Mouse (Mus musculus): ENCODE results near the gene Cep131. TPM values are rescaled to one million over a fixed set of nuclear protein-coding genes. Genes with fewer than 3 reads are reported as not detected.

The Cep131 gene
- total and polyA plus RNA-seq, 3 experiments: 2.3 to 20.9 (median 10.2) TPM

GRCm38 (mm10) chr11:120064668-120065040, 22.0 kb downstream of the Cep131 start:
- in situ Hi-C loops (cut with MboI; ENCODE audit: low pct_ligation_motif_present, low pct_unique_long_range_greater_than_20kb, low sequenced_read_pairs) (no loop called here), dilution Hi-C loops (cut with MboI; ENCODE audit: extremely low pct_ligation_motif_present, extremely low pct_unique_long_range_greater_than_20kb, low sequenced_read_pairs) (no loop called here)
- Histone ChIP-seq H3K36me3 (replicated peaks in 1 of 2; ENCODE audit: control insufficient read depth in 1 of 2, insufficient read depth in 1 of 2, low read length in 1 of 2) (peaks cover 6 to 40% of the 10 kb centered on the region in 2 experiments), H3K27me3 (replicated peaks) (no peaks in the 10 kb centered on the region), H3K79me2 (replicated peaks; ENCODE audit: control insufficient read depth, extremely low read depth, insufficient read depth, poor library complexity, severe bottlenecking) (no peaks in the 10 kb centered on the region), H3K4me2 (ENCODE audit: insufficient read depth, low read depth, poor library complexity, severe bottlenecking) (no peak overlapping the region), H3K4me3 (replicated peaks in 1 of 3; ENCODE audit: low read depth in 2 of 3, low read length in 2 of 3, poor library complexity in 1 of 3) (peak overlapping the region in 1 of 3 experiments; percentile 45), H3K4me1 (ENCODE audit: control insufficient read depth in 1 of 2, insufficient read depth in 2 of 2) (peaks cover 22 to 66% of the 10 kb centered on the region in 2 experiments), H3K27ac (ENCODE audit: insufficient read depth, low read depth) (no peak overlapping the region), H3K9ac (ENCODE audit: insufficient read depth, low read depth) (no peak overlapping the region), H3K9me3 (replicated peaks; ENCODE audit: low read length) (no peaks in the 10 kb centered on the region)
- DNase-seq (ENCODE audit: extremely low read depth): no peak
- TF ChIP-seq RCOR1 (conservative IDR thresholded peaks at IDR 0.05; ENCODE audit: low read depth, low read length) (no peak), NELFE (IDR thresholded peaks at IDR 0.05; ENCODE audit: low read depth, low read length) (no peak), POLR2A (IDR thresholded peaks at IDR 0.05; ENCODE audit: low read depth, low read length) (no peak), IRF4 (IDR thresholded peaks at IDR 0.05; ENCODE audit: low read depth, low read length) (no peak), USF1 (IDR thresholded peaks at IDR 0.05; ENCODE audit: low read depth, low read length) (no peak), CHD2 (IDR thresholded peaks at IDR 0.05; ENCODE audit: low read length) (no peak), BHLHE40 (IDR thresholded peaks at IDR 0.05; ENCODE audit: low read depth, low read length) (no peak), JUND (conservative IDR thresholded peaks at IDR 0.05; ENCODE audit: low read depth, low read length) (no peak), MAZ (IDR thresholded peaks at IDR 0.05; ENCODE audit: low read depth, low read length) (no peak)

- peaks cover 5 to 35% of the 10 kb centered on the region in 2 experiments for H3K36me3 ChIP-seq (replicated peaks in 1 of 2; ENCODE audit: control insufficient read depth in 1 of 2, insufficient read depth in 1 of 2, low read length in 1 of 2)
- peak; percentile 71 for DNase-seq (ENCODE audit: extremely low read depth)
- H3K9me3 ChIP-seq (replicated peaks; ENCODE audit: low read length): no peaks in the 10 kb centered on the region
- dilution Hi-C loops (cut with MboI; ENCODE audit: extremely low pct_ligation_motif_present, extremely low pct_unique_long_range_greater_than_20kb, low sequenced_read_pairs): no loop called here
- peak overlapping the region in 2 of 3 experiments; percentile 35 to 45 for H3K4me3 ChIP-seq (replicated peaks in 1 of 3; ENCODE audit: low read depth in 2 of 3, low read length in 2 of 3, poor library complexity in 1 of 3)
- H3K9ac ChIP-seq (ENCODE audit: insufficient read depth, low read depth): no peak overlapping the region
- peaks cover 22 to 65% of the 10 kb centered on the region in 2 experiments for H3K4me1 ChIP-seq (ENCODE audit: control insufficient read depth in 1 of 2, insufficient read depth in 2 of 2)
- 0 out of 2 replicates have a peak overlapping the region, but pooled peaks have one; percentile 5 for H3K27ac ChIP-seq (ENCODE audit: insufficient read depth, low read depth)
- TF ChIP-seq MAZ (IDR thresholded peaks at IDR 0.05; ENCODE audit: low read depth, low read length) (no peak), EP300 (IDR thresholded peaks at IDR 0.05; ENCODE audit: low read length) (no peak), ELF1 (IDR thresholded peaks at IDR 0.05; ENCODE audit: low read depth, low read length) (0 out of 2 replicates have a peak, but pooled peaks have one; percentile 14), NELFE (IDR thresholded peaks at IDR 0.05; ENCODE audit: low read depth, low read length) (no peak), ETS1 (conservative IDR thresholded peaks at IDR 0.05; ENCODE audit: low read depth, low read length) (peak; percentile 36; the same call in 1 of the 2 replicates), BHLHE40 (IDR thresholded peaks at IDR 0.05; ENCODE audit: low read depth, low read length) (0 out of 2 replicates have a peak, but pooled peaks have one; percentile 29), ZKSCAN1 (IDR thresholded peaks at IDR 0.05; ENCODE audit: borderline replicate concordance, low read depth, low read length) (no peak), GABPA (IDR thresholded peaks at IDR 0.05; ENCODE audit: insufficient replicate concordance, low read depth, low read length) (no peak)
- no peak overlapping the region for H3K4me2 ChIP-seq (ENCODE audit: insufficient read depth, low read depth, poor library complexity, severe bottlenecking)
- H3K79me2 ChIP-seq (replicated peaks; ENCODE audit: control insufficient read depth, extremely low read depth, insufficient read depth, poor library complexity, severe bottlenecking): no peaks in the 10 kb centered on the region
- in situ Hi-C loops (cut with MboI; ENCODE audit: low pct_ligation_motif_present, low pct_unique_long_range_greater_than_20kb, low sequenced_read_pairs): no loop called here
- H3K27me3 ChIP-seq (replicated peaks): no peaks in the 10 kb centered on the region
Measured at GRCm38 (mm10) chr11:120064006-120064667, 22.5 kb downstream of the Cep131 start.

Data from CH12.LX (cell line).